Mouse (Mus musculus): Measurements from ENCODE around the gene Rhbg. TPM values are rescaled to one million over a fixed set of nuclear protein-coding genes. Genes with fewer than 3 reads are reported as not detected.
"Not testable (repeated sequence)": the region's sequence is repeated elsewhere in the genome, so short reads cannot be mapped to it uniquely, and the experiment has no call there.

The Rhbg gene
- polyA plus RNA-seq, 1 experiment from 2014 or later = not detected

DNA sequence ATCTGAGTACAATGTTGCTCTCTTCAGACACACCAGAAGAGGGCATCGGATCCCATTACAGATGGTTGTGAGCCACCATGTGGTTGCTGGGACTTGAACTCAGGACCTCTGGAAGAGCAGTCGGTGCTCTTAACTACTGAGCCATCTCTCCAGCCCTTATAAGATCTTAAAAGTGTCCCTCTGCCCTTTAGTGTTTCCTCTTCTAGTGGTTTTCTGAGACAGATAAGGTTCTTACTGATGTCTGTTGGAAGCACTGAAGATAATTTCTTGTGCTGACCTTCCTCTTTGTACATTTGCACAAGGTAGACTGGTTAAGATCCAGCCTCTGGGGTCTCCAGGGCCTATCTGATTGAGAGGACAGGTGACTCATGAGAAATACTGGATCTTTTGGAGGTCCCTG is 16.8 kb upstream of the Rhbg start:
- H3K36me3 ChIP-seq (ENCODE audit: control insufficient read depth, insufficient read depth, low read length); H3K4me1 ChIP-seq (ENCODE audit: control insufficient read depth, insufficient read depth, low read length); H3K27me3 ChIP-seq (ENCODE audit: control insufficient read depth, insufficient read depth, low read length); H3K27ac ChIP-seq (ENCODE audit: low read depth, low read length); H3K4me3 ChIP-seq (ENCODE audit: low read depth, low read length); H3K9me3 ChIP-seq (ENCODE audit: control insufficient read depth, low read length); DNase-seq (ENCODE audit: low spot score, missing footprints); H3K4me2 ChIP-seq; ATAC-seq (ENCODE audit: low FRiP score); H3K9ac ChIP-seq (ENCODE audit: low read length): not testable (repeated sequence)
- 86% methylated on average over 2 of the region's 2 CpGs for WGBS

DNA sequence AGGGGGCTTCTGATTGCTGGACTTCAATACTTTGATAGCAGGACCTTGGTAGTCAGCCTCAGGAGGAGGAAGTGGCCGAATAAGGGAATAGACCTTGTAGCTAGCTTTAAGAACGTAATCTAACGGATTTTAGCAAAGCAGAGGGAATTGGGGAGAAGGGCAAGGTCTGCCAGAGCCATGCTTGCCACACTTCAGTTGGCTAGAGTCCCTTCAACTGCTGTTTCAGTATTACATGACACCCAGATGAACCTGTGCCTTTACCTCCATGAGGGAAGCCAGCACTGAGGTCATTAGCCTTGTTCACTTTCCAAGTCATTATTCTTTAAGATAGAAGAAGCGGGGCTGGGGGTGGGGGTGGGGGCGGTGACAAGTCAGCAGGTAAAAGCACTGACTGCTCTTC is 14.5 kb upstream of the Rhbg start:
- H3K4me1 ChIP-seq (ENCODE audit: control insufficient read depth, insufficient read depth, low read length) = no peaks in the 10 kb centered on the region

DNA sequence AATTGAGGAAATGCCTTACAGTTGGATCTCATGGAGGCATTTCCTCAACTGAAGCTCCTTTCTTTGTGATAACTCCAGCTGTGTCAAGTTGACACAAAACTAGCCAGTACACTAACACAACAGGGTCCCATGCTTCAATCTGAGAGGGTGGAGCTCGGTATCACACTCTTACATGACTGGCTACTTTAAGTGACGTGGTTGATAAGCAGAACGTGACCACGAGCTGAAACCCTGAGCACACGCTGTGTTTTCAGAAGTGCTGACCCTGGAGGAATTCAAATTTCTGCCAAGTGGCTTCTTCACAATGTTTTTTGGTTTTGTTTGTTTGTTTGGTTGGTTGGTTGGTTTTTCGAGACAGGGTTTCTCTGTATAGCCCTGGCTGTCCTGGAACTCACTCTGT is 13.5 kb upstream of the Rhbg start:
- H3K9ac ChIP-seq (ENCODE audit: low read length); DNase-seq (ENCODE audit: low spot score, missing footprints); H3K4me2 ChIP-seq; H3K27me3 ChIP-seq (ENCODE audit: control insufficient read depth, insufficient read depth, low read length); ATAC-seq (ENCODE audit: low FRiP score); H3K27ac ChIP-seq (ENCODE audit: low read depth, low read length); H3K36me3 ChIP-seq (ENCODE audit: control insufficient read depth, insufficient read depth, low read length); H3K9me3 ChIP-seq (ENCODE audit: control insufficient read depth, low read length); H3K4me3 ChIP-seq (ENCODE audit: low read depth, low read length); H3K4me1 ChIP-seq (ENCODE audit: control insufficient read depth, insufficient read depth, low read length): not testable (repeated sequence)
- WGBS = 93% methylated on average over 6 of the region's 6 CpGs

More for the DNA sequence above, 14.5 kb upstream of the Rhbg start:
- ATAC-seq (ENCODE audit: low FRiP score) = no peak
- Histone ChIP-seq H3K4me2 (no peak overlapping the region), H3K9ac (ENCODE audit: low read length) (no peak overlapping the region), H3K9me3 (ENCODE audit: control insufficient read depth, low read length) (no peaks in the 10 kb centered on the region), H3K4me3 (ENCODE audit: low read depth, low read length) (no peak overlapping the region), H3K36me3 (ENCODE audit: control insufficient read depth, insufficient read depth, low read length) (no peaks in the 10 kb centered on the region), H3K27me3 (ENCODE audit: control insufficient read depth, insufficient read depth, low read length) (no peaks in the 10 kb centered on the region), H3K27ac (ENCODE audit: low read depth, low read length) (no peak overlapping the region)
- DNase-seq (ENCODE audit: low spot score, missing footprints) = no peak
- WGBS = 81% methylated on average over 5 of the region's 5 CpGs

- no peak for ATAC-seq (ENCODE audit: low FRiP score)
- H3K9ac ChIP-seq (ENCODE audit: low read length) = no peak overlapping the region
- WGBS = 82% methylated on average over 3 of the region's 3 CpGs
- no peak for DNase-seq (ENCODE audit: low spot score, missing footprints)
- H3K27me3 ChIP-seq (ENCODE audit: control insufficient read depth, insufficient read depth, low read length) = no peaks in the 10 kb centered on the region
- H3K9me3 ChIP-seq (ENCODE audit: control insufficient read depth, low read length) = no peaks in the 10 kb centered on the region
- H3K36me3 ChIP-seq (ENCODE audit: control insufficient read depth, insufficient read depth, low read length) = no peaks in the 10 kb centered on the region
- no peak overlapping the region for H3K4me3 ChIP-seq (ENCODE audit: low read depth, low read length)
- H3K4me1 ChIP-seq (ENCODE audit: control insufficient read depth, insufficient read depth, low read length) = no peaks in the 10 kb centered on the region
- no peak overlapping the region for H3K4me2 ChIP-seq
- no peak overlapping the region for H3K27ac ChIP-seq (ENCODE audit: low read depth, low read length)
Observed at GRCm38 (mm10) chr3:88262346-88262745, 7.8 kb upstream of the Rhbg start.

- H3K36me3 ChIP-seq (ENCODE audit: control insufficient read depth, insufficient read depth, low read length) = no peaks in the 10 kb centered on the region
- 83% methylated on average over 7 of the region's 7 CpGs for WGBS
- no peak overlapping the region for H3K27ac ChIP-seq (ENCODE audit: low read depth, low read length)
- no peak for ATAC-seq (ENCODE audit: low FRiP score)
- H3K4me1 ChIP-seq (ENCODE audit: control insufficient read depth, insufficient read depth, low read length) = peaks cover 6% of the 10 kb centered on the region
- no peaks in the 10 kb centered on the region for H3K9me3 ChIP-seq (ENCODE audit: control insufficient read depth, low read length)
- no peak overlapping the region for H3K9ac ChIP-seq (ENCODE audit: low read length)
- H3K4me2 ChIP-seq = no peak overlapping the region
- peaks cover 21% of the 10 kb centered on the region for H3K27me3 ChIP-seq (ENCODE audit: control insufficient read depth, insufficient read depth, low read length)
- no peak for DNase-seq (ENCODE audit: low spot score, missing footprints)
- no peak overlapping the region for H3K4me3 ChIP-seq (ENCODE audit: low read depth, low read length)
Observed at GRCm38 (mm10) chr3:88256382-88256781, 1.9 kb upstream of the Rhbg start.

- H3K4me1 ChIP-seq (ENCODE audit: control insufficient read depth, insufficient read depth, low read length) = peaks cover 6% of the 10 kb centered on the region
- no peaks in the 10 kb centered on the region for H3K36me3 ChIP-seq (ENCODE audit: control insufficient read depth, insufficient read depth, low read length)
- no peak overlapping the region for H3K9ac ChIP-seq (ENCODE audit: low read length)
- no peaks in the 10 kb centered on the region for H3K9me3 ChIP-seq (ENCODE audit: control insufficient read depth, low read length)
- peaks cover 21% of the 10 kb centered on the region for H3K27me3 ChIP-seq (ENCODE audit: control insufficient read depth, insufficient read depth, low read length)
- DNase-seq (ENCODE audit: low spot score, missing footprints) (no peak), ATAC-seq (ENCODE audit: low FRiP score) (no peak)
- H3K4me3 ChIP-seq (ENCODE audit: low read depth, low read length) = no peak overlapping the region
- WGBS = 88% methylated on average over 6 of the region's 6 CpGs
- H3K27ac ChIP-seq (ENCODE audit: low read depth, low read length) = no peak overlapping the region
- H3K4me2 ChIP-seq = no peak overlapping the region
Observed at GRCm38 (mm10) chr3:88255950-88256349, 1.4 kb upstream of the Rhbg start.

DNA sequence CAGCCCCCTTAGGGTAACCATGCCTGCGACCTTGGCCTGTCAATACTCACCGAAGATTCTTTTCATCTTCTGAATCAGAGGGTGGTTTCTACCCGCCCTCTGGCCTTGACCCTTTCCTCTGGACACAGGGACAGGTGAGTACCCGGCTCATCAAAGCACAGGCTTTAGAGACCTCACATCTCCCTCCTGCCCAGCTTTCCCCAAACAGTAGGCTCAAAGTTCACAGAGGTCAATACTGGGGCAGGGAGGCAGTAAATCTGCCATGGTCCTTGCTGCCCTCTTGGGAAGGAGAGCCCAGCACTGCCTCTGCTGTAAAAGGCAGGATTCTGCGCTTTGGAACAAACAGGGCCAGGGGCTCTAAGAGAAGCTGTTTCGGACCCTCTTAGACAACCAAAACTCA is 1.8 kb downstream of the Rhbg start:
- no peak overlapping the region for H3K4me2 ChIP-seq
- no peaks in the 10 kb centered on the region for H3K36me3 ChIP-seq (ENCODE audit: control insufficient read depth, insufficient read depth, low read length)
- peaks cover 6% of the 10 kb centered on the region for H3K4me1 ChIP-seq (ENCODE audit: control insufficient read depth, insufficient read depth, low read length)
- no peak overlapping the region for H3K27ac ChIP-seq (ENCODE audit: low read depth, low read length)
- no peak overlapping the region for H3K4me3 ChIP-seq (ENCODE audit: low read depth, low read length)
- no peak overlapping the region for H3K9ac ChIP-seq (ENCODE audit: low read length)
- no peak for ATAC-seq (ENCODE audit: low FRiP score)
- DNase-seq (ENCODE audit: low spot score, missing footprints) = no peak
- 80% methylated on average over 6 of the region's 6 CpGs for WGBS
- H3K27me3 ChIP-seq (ENCODE audit: control insufficient read depth, insufficient read depth, low read length) = peaks cover 24% of the 10 kb centered on the region
- no peaks in the 10 kb centered on the region for H3K9me3 ChIP-seq (ENCODE audit: control insufficient read depth, low read length)

- H3K4me2 ChIP-seq = no peak overlapping the region
- ATAC-seq (ENCODE audit: low FRiP score) (no peak), DNase-seq (ENCODE audit: low spot score, missing footprints) (no peak)
- H3K27ac ChIP-seq (ENCODE audit: low read depth, low read length) = no peak overlapping the region
- no peaks in the 10 kb centered on the region for H3K36me3 ChIP-seq (ENCODE audit: control insufficient read depth, insufficient read depth, low read length)
- no peaks in the 10 kb centered on the region for H3K9me3 ChIP-seq (ENCODE audit: control insufficient read depth, low read length)
- WGBS = 52% methylated on average over 11 of the region's 11 CpGs
- no peak overlapping the region for H3K4me3 ChIP-seq (ENCODE audit: low read depth, low read length)
- H3K9ac ChIP-seq (ENCODE audit: low read length) = no peak overlapping the region
- no peaks in the 10 kb centered on the region for H3K4me1 ChIP-seq (ENCODE audit: control insufficient read depth, insufficient read depth, low read length)
- H3K27me3 ChIP-seq (ENCODE audit: control insufficient read depth, insufficient read depth, low read length) = peaks cover 34% of the 10 kb centered on the region
Observed at GRCm38 (mm10) chr3:88248406-88248805, 6.1 kb downstream of the Rhbg start.

- H3K27me3 ChIP-seq (ENCODE audit: control insufficient read depth, insufficient read depth, low read length) = peaks cover 40% of the 10 kb centered on the region
- no peak for DNase-seq (ENCODE audit: low spot score, missing footprints)
- no peak overlapping the region for H3K4me3 ChIP-seq (ENCODE audit: low read depth, low read length)
- 79% methylated on average over 9 of the region's 9 CpGs for whole genome bisulfite sequencing
- no peaks in the 10 kb centered on the region for H3K9me3 ChIP-seq (ENCODE audit: control insufficient read depth, low read length)
- H3K4me2 ChIP-seq = no peak overlapping the region
- H3K9ac ChIP-seq (ENCODE audit: low read length) = no peak overlapping the region
- no peak overlapping the region for H3K27ac ChIP-seq (ENCODE audit: low read depth, low read length)
- no peaks in the 10 kb centered on the region for H3K36me3 ChIP-seq (ENCODE audit: control insufficient read depth, insufficient read depth, low read length)
- ATAC-seq (ENCODE audit: low FRiP score) = no peak
- no peaks in the 10 kb centered on the region for H3K4me1 ChIP-seq (ENCODE audit: control insufficient read depth, insufficient read depth, low read length)
Observed at GRCm38 (mm10) chr3:88247666-88248065, 6.8 kb downstream of the Rhbg start.

GRCm38 (mm10) chr3:88245811-88246210 is 8.7 kb downstream of the Rhbg start:
- H3K4me2 ChIP-seq = no peak overlapping the region
- 17% methylated on average over 13 of the region's 13 CpGs for WGBS
- H3K9me3 ChIP-seq (ENCODE audit: control insufficient read depth, low read length) = no peaks in the 10 kb centered on the region
- no peak for ATAC-seq (ENCODE audit: low FRiP score)
- H3K27me3 ChIP-seq (ENCODE audit: control insufficient read depth, insufficient read depth, low read length) = peaks cover 58% of the 10 kb centered on the region
- no peaks in the 10 kb centered on the region for H3K36me3 ChIP-seq (ENCODE audit: control insufficient read depth, insufficient read depth, low read length)
- DNase-seq (ENCODE audit: low spot score, missing footprints) = peak; percentile 97
- no peak overlapping the region for H3K9ac ChIP-seq (ENCODE audit: low read length)
- no peak overlapping the region for H3K27ac ChIP-seq (ENCODE audit: low read depth, low read length)
- H3K4me1 ChIP-seq (ENCODE audit: control insufficient read depth, insufficient read depth, low read length) = peaks cover 13% of the 10 kb centered on the region
- H3K4me3 ChIP-seq (ENCODE audit: low read depth, low read length) = no peak overlapping the region

Measured in midbrain, embryonic 11.5 days (tissue).